Comparison of ENCODE assay signal across 13 mouse cellular contexts in the genomic region with DNA sequence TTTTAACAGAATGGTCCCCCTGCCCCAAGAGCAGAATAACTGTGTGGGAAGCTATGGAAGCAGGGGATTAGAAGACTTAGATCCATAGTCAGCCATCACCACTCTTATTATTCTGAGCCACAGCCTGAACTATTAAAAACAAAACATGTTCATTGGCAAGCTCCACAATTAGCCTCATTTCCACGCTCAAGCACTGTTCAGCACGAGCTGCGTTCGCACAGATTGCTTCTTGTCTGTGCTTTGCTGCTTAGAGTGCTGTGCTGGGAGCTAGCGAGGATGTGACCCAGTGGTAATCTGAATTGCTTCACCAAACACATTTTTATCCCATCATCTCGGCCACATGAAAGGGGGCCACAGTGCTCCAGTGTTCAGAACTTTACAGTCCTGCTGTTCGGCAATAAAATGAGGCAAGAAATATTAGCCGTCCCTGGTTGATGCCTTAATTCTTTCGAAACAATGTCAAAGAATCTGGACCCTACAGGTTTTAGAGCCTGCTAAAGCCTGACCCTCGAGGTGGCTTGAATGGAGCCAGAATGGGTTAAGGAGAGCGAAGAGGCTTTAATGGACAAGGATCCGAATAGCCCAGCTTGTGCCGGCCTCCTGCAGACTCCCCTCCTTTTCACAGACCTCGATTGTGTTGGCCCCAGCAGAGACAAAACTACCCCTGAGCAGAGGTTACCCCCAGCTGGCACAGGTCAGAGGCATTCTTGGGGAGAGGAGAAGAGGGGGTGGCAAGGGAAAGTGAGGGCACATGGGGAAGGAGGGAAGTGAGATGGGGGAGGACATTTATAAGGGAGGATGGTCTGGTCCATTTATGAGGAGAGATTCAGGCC. TPM values are rescaled to one million over a fixed set of nuclear protein-coding genes. Genes with fewer than 3 reads are reported as not detected.
DNase-seq lines count a peak whose midpoint lies in the region; ATAC-seq lines count a peak whose summit lies in the region.
"Had no signal": no experiment of that assay in that cellular context is flagged by ENCODE, and none has a peak within 500 bp of the region (broad histone marks: within the 10 kb centered on the region; RNA-seq: fewer than 3 reads in every experiment).

No protein-coding gene starts in this region.

- peaks cover 24% of the 10 kb centered on the region for H3K27me3 ChIP-seq in limb, embryonic 15.5 days

- H3K4me2 ChIP-seq in limb, embryonic 15.5 days = no peak overlapping the region

- no peak overlapping the region for H3K4me3 ChIP-seq in limb, embryonic 15.5 days
- H3K4me3 ChIP-seq: erythroblast, embryonic 14.5 days had no signal

- DNase-seq in embryo, embryonic 10 days (ENCODE audit: low spot score) = peak; percentile 28
- DNase-seq in embryo, embryonic 9.5 days (ENCODE audit: extremely low spot score) = no peak
- peak; percentile 62 to 73 for DNase-seq in right cerebral cortex, postnatal 10 days (ENCODE audit: low spot score in 2 of 2)
- DNase-seq in right cerebral cortex, postnatal 14 days = no peak
- DNase-seq in telencephalon, adult 2 months (ENCODE audit: low read depth, low spot score) = peak; percentile 23
- no peak for DNase-seq in yolk sac, embryonic 10.5 days (ENCODE audit: low spot score)
- DNase-seq in spleen, postnatal 10 days (ENCODE audit: low spot score in 2 of 2) = no peak
- DNase-seq: cerebellum, postnatal 36 days; heart, postnatal 4 days had no signal

- H3K4me1 ChIP-seq in limb, embryonic 15.5 days = peaks cover 51% of the 10 kb centered on the region

- 26% methylated on average over 14 of the region's 14 CpGs for WGBS in limb, embryonic 15.5 days

- H3K27ac ChIP-seq in limb, embryonic 15.5 days = 0 out of 2 replicates have a peak overlapping the region, but pooled peaks have one; percentile 4

- no peaks in the 10 kb centered on the region for H3K36me3 ChIP-seq in limb, embryonic 15.5 days

- H3K9ac ChIP-seq in limb, embryonic 15.5 days = no peak overlapping the region

- no peak for ATAC-seq in limb, embryonic 15.5 days (ENCODE audit: insufficient number of reproducible peaks, low FRiP score, low TSS enrichment, low read depth)
- ATAC-seq: lung, postnatal 0 days had no signal

- no peaks in the 10 kb centered on the region for H3K9me3 ChIP-seq in limb, embryonic 15.5 days

RNA-seq across cellular contexts. Expression of gene Gdf10, which starts 2.4 kb away (rescaled TPM):
- polyA plus RNA-seq in limb, embryonic 15.5 days (2015; fragmentation: Nextera tagmentation; extraction: Ambion mirVana) = 30.3 and 33.8 TPM in 2 replicates
- polyA plus RNA-seq: erythroblast, embryonic 14.5 days had no signal

RNA-seq across cellular contexts. Expression of gene Gdf2, which starts 19.9 kb away (rescaled TPM):
- polyA plus RNA-seq in limb, embryonic 15.5 days (2015; fragmentation: Nextera tagmentation; extraction: Ambion mirVana) = not detected in 2 replicates
- polyA plus RNA-seq: erythroblast, embryonic 14.5 days; kidney, embryonic 16.5 days; lung, postnatal 0 days had no signal

RNA-seq across cellular contexts. Expression of gene Rbp3, which starts 32.9 kb away (rescaled TPM):
- not detected in 2 replicates for polyA plus RNA-seq in limb, embryonic 15.5 days (2015; fragmentation: Nextera tagmentation; extraction: Ambion mirVana)
- polyA plus RNA-seq: erythroblast, embryonic 14.5 days; kidney, embryonic 16.5 days; lung, postnatal 0 days had no signal

RNA-seq across cellular contexts. Expression of gene Zfp488, which starts 57.6 kb away (rescaled TPM):
- 0.15 and 0.28 TPM in 2 replicates for polyA plus RNA-seq in limb, embryonic 15.5 days (2015; fragmentation: Nextera tagmentation; extraction: Ambion mirVana)
- polyA plus RNA-seq: erythroblast, embryonic 14.5 days; kidney, embryonic 16.5 days; lung, postnatal 0 days had no signal

Comparison
In these comparisons a context has a peak if more than half of its experiments do, and no peak if none do; other contexts are left out.
1. DNase-seq: peak in embryo, embryonic 10 days (single experiment), right cerebral cortex, postnatal 10 days (2 of 2) and telencephalon, adult 2 months (single experiment); none in embryo, embryonic 9.5 days (single experiment), right cerebral cortex, postnatal 14 days (single experiment), yolk sac, embryonic 10.5 days (single experiment) and spleen, postnatal 10 days (0 of 2).